Comparison of ENCODE assay signal across 8 mouse cellular contexts in the genomic region with DNA sequence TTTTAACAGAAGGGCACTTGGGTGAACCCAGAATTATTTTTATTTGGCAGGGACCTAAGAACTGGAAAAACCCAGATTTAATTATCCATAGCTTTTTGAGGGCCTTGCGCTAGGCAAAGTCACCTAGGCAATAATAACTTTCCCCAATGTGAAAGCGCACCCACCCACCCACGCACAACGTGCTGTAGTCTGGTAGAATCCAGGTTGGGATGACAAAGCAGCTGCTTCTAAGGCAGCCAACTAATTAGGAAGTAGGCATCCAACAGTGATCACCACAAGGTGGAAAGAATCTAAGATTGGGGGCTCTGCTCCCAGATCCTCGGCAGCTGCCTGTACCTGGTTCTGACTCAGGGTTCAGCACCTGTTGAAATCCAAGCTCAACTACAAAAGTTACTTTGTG. TPM values are rescaled to one million over a fixed set of nuclear protein-coding genes. Genes with fewer than 3 reads are reported as not detected.
DNase-seq lines count a peak whose midpoint lies in the region; ATAC-seq lines count a peak whose summit lies in the region.

No protein-coding gene starts in this region.

- no peaks in the 10 kb centered on the region for H3K27me3 ChIP-seq in heart, embryonic 13.5 days (replicated peaks)
- H3K27me3 ChIP-seq in hindbrain, embryonic 15.5 days: no peaks in the 10 kb centered on the region
- H3K27me3 ChIP-seq in midbrain, embryonic 12.5 days: 0 out of 2 replicates have a peak, but pooled peaks cover 3% of the 10 kb centered on the region

- DNase-seq in heart, adult 9 months (ENCODE audit: low spot score in 2 of 2): no peak
- DNase-seq in brain, adult 2 months (ENCODE audit: low read depth, low spot score): peak; percentile 70
- no peak for DNase-seq in ovary, postnatal 36 days (ENCODE audit: low spot score)
- no peak for DNase-seq in cerebellum, adult 11 months
- DNase-seq in lung, postnatal 10 days: no peak

- peak overlapping the region; percentile 84 for H3K4me3 ChIP-seq in heart, embryonic 13.5 days
- H3K4me3 ChIP-seq in hindbrain, embryonic 15.5 days: peak overlapping the region; percentile 95
- no peak overlapping the region for H3K4me3 ChIP-seq in midbrain, embryonic 12.5 days

- no peaks in the 10 kb centered on the region for H3K9me3 ChIP-seq in heart, embryonic 13.5 days
- no peaks in the 10 kb centered on the region for H3K9me3 ChIP-seq in hindbrain, embryonic 15.5 days
- H3K9me3 ChIP-seq in midbrain, embryonic 12.5 days: no peaks in the 10 kb centered on the region

- 53% methylated on average over 5 of the region's 5 CpGs for WGBS in heart, embryonic 13.5 days
- whole genome bisulfite sequencing in hindbrain, embryonic 15.5 days: 48% methylated on average over 5 of the region's 5 CpGs
- 57% methylated on average over 5 of the region's 5 CpGs for WGBS in midbrain, embryonic 12.5 days

- peaks cover 14% of the 10 kb centered on the region for H3K4me1 ChIP-seq in heart, embryonic 13.5 days
- peaks cover 35% of the 10 kb centered on the region for H3K4me1 ChIP-seq in hindbrain, embryonic 15.5 days (replicated peaks)
- peaks cover 11% of the 10 kb centered on the region; the same call in 1 of the 2 replicates for H3K4me1 ChIP-seq in midbrain, embryonic 12.5 days

- H3K36me3 ChIP-seq in heart, embryonic 13.5 days: no peaks in the 10 kb centered on the region
- no peaks in the 10 kb centered on the region for H3K36me3 ChIP-seq in hindbrain, embryonic 15.5 days
- no peaks in the 10 kb centered on the region for H3K36me3 ChIP-seq in midbrain, embryonic 12.5 days

- H3K27ac ChIP-seq in heart, embryonic 13.5 days (replicated peaks): no peak overlapping the region
- H3K27ac ChIP-seq in hindbrain, embryonic 15.5 days (replicated peaks): peak overlapping the region; percentile 95; the same call in 1 of the 2 replicates
- no peak overlapping the region for H3K27ac ChIP-seq in midbrain, embryonic 12.5 days (replicated peaks)

- peak overlapping the region; percentile 81 for H3K4me2 ChIP-seq in heart, embryonic 13.5 days
- peak overlapping the region; percentile 87 for H3K4me2 ChIP-seq in hindbrain, embryonic 15.5 days
- H3K4me2 ChIP-seq in midbrain, embryonic 12.5 days (replicated peaks): peak overlapping the region; percentile 67

- H3K9ac ChIP-seq in heart, embryonic 13.5 days: no peak overlapping the region
- H3K9ac ChIP-seq in hindbrain, embryonic 15.5 days: 0 out of 2 replicates have a peak overlapping the region, but pooled peaks have one; percentile 93
- no peak overlapping the region for H3K9ac ChIP-seq in midbrain, embryonic 12.5 days (replicated peaks)

- ATAC-seq in heart, embryonic 13.5 days (ENCODE audit: extremely low read depth, insufficient number of reproducible peaks, low FRiP score, low TSS enrichment): no peak
- no peak for ATAC-seq in hindbrain, embryonic 15.5 days (ENCODE audit: low FRiP score, low read depth)
- ATAC-seq in midbrain, embryonic 12.5 days (ENCODE audit: low FRiP score, low read depth): no peak

RNA-seq across cellular contexts. Expression of a gene that starts 0.5 kb away (rescaled TPM):
- 20.4 and 21.4 TPM in 2 replicates for polyA plus RNA-seq in heart, embryonic 13.5 days (2015; fragmentation: Nextera tagmentation; extraction: Ambion mirVana)
- 160 and 168 TPM in 2 replicates for polyA plus RNA-seq in hindbrain, embryonic 15.5 days (2015; fragmentation: Nextera tagmentation; extraction: Ambion mirVana)
- polyA plus RNA-seq in midbrain, embryonic 12.5 days (2016; fragmentation: Nextera tagmentation; extraction: Ambion mirVana): 64.1 and 68.9 TPM in 2 replicates
